Mouse (Mus musculus): ENCODE results near the gene Tnxb. TPM values are rescaled to one million over a fixed set of nuclear protein-coding genes. Genes with fewer than 3 reads are reported as not detected.

The Tnxb gene
- polyA plus RNA-seq, 1 experiment from 2014 or later = 0.85 TPM

- TF ChIP-seq EP300 (IDR thresholded peaks at IDR 0.05) = no peak
- TF ChIP-seq CTCF (IDR thresholded peaks at IDR 0.05) = no peak
- H3K27ac ChIP-seq (ENCODE audit: low read length) = no peak overlapping the region
- H3K4me1 ChIP-seq (ENCODE audit: insufficient read depth, low read depth, low read length) = peaks cover 21% of the 10 kb centered on the region; the same call in 1 of the 2 replicates
- DNase-seq (ENCODE audit: low spot score) (no peak), ATAC-seq (no peak)
- peak overlapping the region; percentile 43 for H3K4me2 ChIP-seq (replicated peaks; ENCODE audit: low read depth, low read length)
- peak overlapping the region; percentile 17 for H3K4me3 ChIP-seq (ENCODE audit: low read depth, low read length)
- no peaks in the 10 kb centered on the region for H3K36me3 ChIP-seq (ENCODE audit: insufficient read depth, low read length)
- peaks cover 42% of the 10 kb centered on the region for H3K27me3 ChIP-seq (replicated peaks; ENCODE audit: insufficient read depth, low read length)
- H3K9me3 ChIP-seq (ENCODE audit: low read length) = no peaks in the 10 kb centered on the region
- H3K9ac ChIP-seq (replicated peaks; ENCODE audit: low read depth) = no peak overlapping the region
- WGBS = 2% methylated on average over 30 of the region's 48 CpGs
These were observed 39.5 kb upstream of the Tnxb start for GRCm38 (mm10) chr17:34630761-34631301.

GRCm38 (mm10) chr17:34631647-34632046 is 38.7 kb upstream of the Tnxb start:
- 17% methylated on average over 11 of the region's 12 CpGs for WGBS
- DNase-seq (ENCODE audit: low spot score) (no peak), ATAC-seq (no peak)
- Histone ChIP-seq H3K4me1 (ENCODE audit: insufficient read depth, low read depth, low read length) (peaks cover 15% of the 10 kb centered on the region; the same call in 1 of the 2 replicates), H3K4me2 (replicated peaks; ENCODE audit: low read depth, low read length) (peak overlapping the region; percentile 43), H3K27me3 (replicated peaks; ENCODE audit: insufficient read depth, low read length) (peaks cover 42% of the 10 kb centered on the region), H3K9ac (replicated peaks; ENCODE audit: low read depth) (no peak overlapping the region), H3K9me3 (ENCODE audit: low read length) (no peaks in the 10 kb centered on the region), H3K27ac (ENCODE audit: low read length) (no peak overlapping the region), H3K36me3 (ENCODE audit: insufficient read depth, low read length) (no peaks in the 10 kb centered on the region), H3K4me3 (ENCODE audit: low read depth, low read length) (peak overlapping the region; percentile 14; the same call in 1 of the 2 replicates)
- no peak for TF ChIP-seq CTCF (IDR thresholded peaks at IDR 0.05)
- TF ChIP-seq EP300 (IDR thresholded peaks at IDR 0.05) = no peak

GRCm38 (mm10) chr17:34632261-34632691 is 38.1 kb upstream of the Tnxb start:
- Histone ChIP-seq H3K9ac (replicated peaks; ENCODE audit: low read depth) (no peak overlapping the region), H3K4me3 (ENCODE audit: low read depth, low read length) (peak overlapping the region; percentile 14), H3K27me3 (replicated peaks; ENCODE audit: insufficient read depth, low read length) (peaks cover 42% of the 10 kb centered on the region), H3K36me3 (ENCODE audit: insufficient read depth, low read length) (no peaks in the 10 kb centered on the region), H3K9me3 (ENCODE audit: low read length) (no peaks in the 10 kb centered on the region), H3K4me2 (replicated peaks; ENCODE audit: low read depth, low read length) (peak overlapping the region; percentile 43), H3K4me1 (ENCODE audit: insufficient read depth, low read depth, low read length) (peaks cover 14% of the 10 kb centered on the region; the same call in 1 of the 2 replicates), H3K27ac (ENCODE audit: low read length) (no peak overlapping the region)
- peak; percentile 76 for DNase-seq (ENCODE audit: low spot score)
- ATAC-seq = peak; percentile 66
- 2% methylated on average over 25 of the region's 26 CpGs for WGBS
- no peak for TF ChIP-seq CTCF (IDR thresholded peaks at IDR 0.05)
- no peak for TF ChIP-seq EP300 (IDR thresholded peaks at IDR 0.05)

- H3K4me3 ChIP-seq (ENCODE audit: low read depth, low read length) = no peak overlapping the region
- DNase-seq (ENCODE audit: low spot score) (no peak), ATAC-seq (no peak)
- H3K9ac ChIP-seq (replicated peaks; ENCODE audit: low read depth) = no peak overlapping the region
- H3K4me2 ChIP-seq (replicated peaks; ENCODE audit: low read depth, low read length) = no peak overlapping the region
- no peaks in the 10 kb centered on the region for H3K9me3 ChIP-seq (ENCODE audit: low read length)
- H3K36me3 ChIP-seq (ENCODE audit: insufficient read depth, low read length) = no peaks in the 10 kb centered on the region
- peaks cover 3% of the 10 kb centered on the region; the same call in 1 of the 2 replicates for H3K4me1 ChIP-seq (ENCODE audit: insufficient read depth, low read depth, low read length)
- 62% methylated on average over 2 of the region's 2 CpGs for WGBS
- TF ChIP-seq CTCF (IDR thresholded peaks at IDR 0.05) (no peak), EP300 (IDR thresholded peaks at IDR 0.05) (no peak)
- H3K27ac ChIP-seq (ENCODE audit: low read length) = no peak overlapping the region
- peaks cover 30% of the 10 kb centered on the region for H3K27me3 ChIP-seq (replicated peaks; ENCODE audit: insufficient read depth, low read length)
These were observed 34.7 kb upstream of the Tnxb start for GRCm38 (mm10) chr17:34635671-34636070.

- ATAC-seq (no peak), DNase-seq (ENCODE audit: low spot score) (no peak)
- H3K4me2 ChIP-seq (replicated peaks; ENCODE audit: low read depth, low read length) = no peak overlapping the region
- WGBS = 57% methylated on average over 3 of the region's 3 CpGs
- no peak overlapping the region for H3K4me3 ChIP-seq (ENCODE audit: low read depth, low read length)
- no peak overlapping the region for H3K27ac ChIP-seq (ENCODE audit: low read length)
- no peaks in the 10 kb centered on the region for H3K36me3 ChIP-seq (ENCODE audit: insufficient read depth, low read length)
- TF ChIP-seq EP300 (IDR thresholded peaks at IDR 0.05) (no peak), CTCF (IDR thresholded peaks at IDR 0.05) (0 out of 2 replicates have a peak, but pooled peaks have one; percentile 7)
- no peaks in the 10 kb centered on the region for H3K9me3 ChIP-seq (ENCODE audit: low read length)
- peaks cover 3% of the 10 kb centered on the region; the same call in 1 of the 2 replicates for H3K4me1 ChIP-seq (ENCODE audit: insufficient read depth, low read depth, low read length)
- peaks cover 19% of the 10 kb centered on the region; the same call in 1 of the 2 replicates for H3K27me3 ChIP-seq (replicated peaks; ENCODE audit: insufficient read depth, low read length)
- H3K9ac ChIP-seq (replicated peaks; ENCODE audit: low read depth) = no peak overlapping the region
These were observed 32.9 kb upstream of the Tnxb start for GRCm38 (mm10) chr17:34637459-34637858.

- no peak overlapping the region for H3K4me2 ChIP-seq (replicated peaks; ENCODE audit: low read depth, low read length)
- DNase-seq (ENCODE audit: low spot score) = peak; percentile 51
- no peaks in the 10 kb centered on the region for H3K9me3 ChIP-seq (ENCODE audit: low read length)
- WGBS = 72% methylated on average over 7 of the region's 7 CpGs
- ATAC-seq = no peak
- H3K27ac ChIP-seq (ENCODE audit: low read length) = peak overlapping the region; percentile 44
- TF ChIP-seq CTCF (IDR thresholded peaks at IDR 0.05) = no peak
- TF ChIP-seq EP300 (IDR thresholded peaks at IDR 0.05) = no peak
- no peak overlapping the region for H3K9ac ChIP-seq (replicated peaks; ENCODE audit: low read depth)
- no peaks in the 10 kb centered on the region for H3K27me3 ChIP-seq (replicated peaks; ENCODE audit: insufficient read depth, low read length)
- no peaks in the 10 kb centered on the region for H3K36me3 ChIP-seq (ENCODE audit: insufficient read depth, low read length)
- H3K4me3 ChIP-seq (ENCODE audit: low read depth, low read length) = no peak overlapping the region
- peaks cover 3% of the 10 kb centered on the region; the same call in 1 of the 2 replicates for H3K4me1 ChIP-seq (ENCODE audit: insufficient read depth, low read depth, low read length)
These were observed 30.7 kb upstream of the Tnxb start for GRCm38 (mm10) chr17:34639461-34640255.
